Mouse (Mus musculus) CD4-positive, CD25-positive, alpha-beta regulatory T cell, adult 2 months (primary cell): ENCODE results near the gene Zfp653.
A peak's percentile ranks its signal among the peaks of the same experiment; 100 is the strongest.

ENCODE experiments used
- DNase-seq: peaks from one replicate; pipeline ENCODE4 v3.0.0-alpha.2; 2012; ENCODE audit warnings: low read depth, low spot score

The Zfp653 gene

GRCm38 (mm10) chr9:22069881-22070553 is 1.2 kb downstream of the Zfp653 start:
- DNase-seq, result no peak

GRCm38 (mm10) chr9:22067195-22067594 is 4.0 kb downstream of the Zfp653 start:
- DNase-seq, result no peak

GRCm38 (mm10) chr9:22066433-22066832 is 4.7 kb downstream of the Zfp653 start:
- DNase-seq, result peak; percentile 72

GRCm38 (mm10) chr9:22065642-22066041 is 5.5 kb downstream of the Zfp653 start:
- DNase-seq, result no peak

GRCm38 (mm10) chr9:22064341-22064740 is 6.8 kb downstream of the Zfp653 start:
- no peak for DNase-seq

GRCm38 (mm10) chr9:22061339-22061738 is 9.8 kb downstream of the Zfp653 start:
- DNase-seq, result no peak

GRCm38 (mm10) chr9:22058011-22058424 is 13.2 kb downstream of the Zfp653 start:
- no peak for DNase-seq

GRCm38 (mm10) chr9:22057031-22057517 is 14.1 kb downstream of the Zfp653 start:
- DNase-seq, result no peak

- DNase-seq, result no peak
Observed at GRCm38 (mm10) chr9:22056303-22056910, 14.8 kb downstream of the Zfp653 start.

GRCm38 (mm10) chr9:22055713-22056112 is 15.5 kb downstream of the Zfp653 start:
- DNase-seq, result no peak

- peak; percentile 85 for DNase-seq
Observed at GRCm38 (mm10) chr9:22054411-22055076, 16.6 kb downstream of the Zfp653 start.

GRCm38 (mm10) chr9:22053657-22054056 is 17.5 kb downstream of the Zfp653 start:
- DNase-seq, result no peak

GRCm38 (mm10) chr9:22051958-22052254 is 19.3 kb downstream of the Zfp653 start, which contains the start of gene Elavl3:
Elavl3 (minus strand) TSS chr9:22052023.
- DNase-seq, result peak; percentile 53

GRCm38 (mm10) chr9:22051161-22051957 is 19.8 kb downstream of the Zfp653 start:
- peak; percentile 38 for DNase-seq

- DNase-seq, result peak; percentile 60
Observed at GRCm38 (mm10) chr9:22050351-22050889, 20.8 kb downstream of the Zfp653 start.

GRCm38 (mm10) chr9:22049721-22050270 is 21.4 kb downstream of the Zfp653 start:
- DNase-seq, result no peak

- DNase-seq, result no peak
Observed at GRCm38 (mm10) chr9:22049315-22049714, 21.9 kb downstream of the Zfp653 start.

- DNase-seq, result no peak
Observed at GRCm38 (mm10) chr9:22047329-22047728, 23.8 kb downstream of the Zfp653 start.

- no peak for DNase-seq
Observed at GRCm38 (mm10) chr9:22041832-22042231, 29.3 kb downstream of the Zfp653 start.

GRCm38 (mm10) chr9:22037826-22038225 is 33.4 kb downstream of the Zfp653 start:
- no peak for DNase-seq

- no peak for DNase-seq
Observed at GRCm38 (mm10) chr9:22035300-22036044, 35.7 kb downstream of the Zfp653 start.
